Mouse (Mus musculus) ES-E14 (cell line): ENCODE measurements around the gene Scaf8.

Experiments
- CHD2 ChIP-seq: IDR thresholded peaks from 2 replicates; pipeline ENCODE4 v1.6.1; 2014; ENCODE audit warnings: mild to moderate bottlenecking, low read depth, low read length, inconsistent platforms
- HCFC1 ChIP-seq: IDR thresholded peaks from 2 replicates; pipeline ENCODE4 v1.6.1; 2012; ENCODE audit warnings: low read length, inconsistent platforms, borderline replicate concordance; ENCODE audit not compliant: insufficient read depth
- MAFK ChIP-seq: IDR thresholded peaks from 2 replicates; pipeline ENCODE4 v1.6.1; 2014; ENCODE audit warnings: mild to moderate bottlenecking, low read depth, low read length, inconsistent platforms; ENCODE audit not compliant: insufficient read depth
- ZC3H11A ChIP-seq: IDR thresholded peaks from 2 replicates; pipeline ENCODE4 v1.6.1; 2012; ENCODE audit warnings: low read depth, mild to moderate bottlenecking, inconsistent platforms, low read length, borderline replicate concordance

DNA sequence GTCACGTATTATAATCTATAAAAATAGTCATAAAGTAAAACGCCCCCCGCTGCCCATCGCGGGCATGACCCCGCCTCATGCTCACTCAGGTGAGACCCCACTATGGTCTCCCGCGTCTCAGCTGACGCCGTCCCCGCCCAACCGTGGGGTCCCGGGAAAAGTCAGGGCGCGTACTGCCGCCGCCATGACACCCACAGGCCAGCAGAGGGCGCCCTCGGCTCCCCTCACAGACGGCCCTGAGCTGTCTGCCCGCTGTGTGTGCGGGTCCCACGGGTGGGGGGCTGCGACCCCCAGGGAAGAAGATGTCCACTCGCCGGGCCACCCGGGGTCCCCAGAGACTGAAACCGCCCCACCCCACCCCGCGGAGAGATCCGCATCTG lies 30.2 kb upstream of the Scaf8 start:
- TF ChIP-seq HCFC1 (no peak), MAFK (no peak), ZC3H11A (no peak), CHD2 (no peak)
